Mouse (Mus musculus) adrenal gland, adult 18-20 months (tissue): ENCODE data around the gene Nbl1. TPM values are rescaled to one million over a fixed set of nuclear protein-coding genes. Genes with fewer than 3 reads are reported as not detected.

ENCODE experiments used
- DNase-seq, 2 experiments: peaks; one replicate each; pipeline ENCODE4 v3.0.0; 2021 to 2022; ENCODE audit warnings: low spot score in 2 of 2
- total RNA-seq, 2 experiments: library from RNA; stranded (reverse); gene quantifications; 1 replicate in 1 of 2; 2 replicates in 1 of 2; pipeline ENCODE4 v1.2.3; 2021

The Nbl1 gene
- total RNA-seq, 2 experiments from 2014 or later: 47.8 to 57.5 TPM

DNA sequence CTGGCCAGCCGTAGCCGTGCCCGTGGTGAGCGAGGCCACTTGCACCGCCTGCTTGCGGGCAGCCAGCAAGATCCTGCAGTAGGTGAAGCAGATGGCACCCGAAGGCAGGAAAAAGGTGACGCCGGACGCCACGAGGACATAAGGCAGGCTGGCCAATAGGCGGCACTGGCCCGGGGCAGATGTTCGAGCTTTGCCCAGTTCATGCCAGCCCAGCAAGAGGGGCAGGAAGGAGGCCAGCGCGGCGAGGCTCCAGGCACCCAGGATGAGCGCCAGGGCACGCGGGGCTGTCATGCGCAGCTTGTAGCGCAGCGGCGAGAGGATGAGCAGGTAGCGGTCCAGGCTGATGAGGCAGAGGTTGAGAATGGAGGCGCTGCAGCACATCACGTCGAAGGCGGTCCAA, 18.7 kb downstream of the Nbl1 start:
- no peak for DNase-seq

DNA sequence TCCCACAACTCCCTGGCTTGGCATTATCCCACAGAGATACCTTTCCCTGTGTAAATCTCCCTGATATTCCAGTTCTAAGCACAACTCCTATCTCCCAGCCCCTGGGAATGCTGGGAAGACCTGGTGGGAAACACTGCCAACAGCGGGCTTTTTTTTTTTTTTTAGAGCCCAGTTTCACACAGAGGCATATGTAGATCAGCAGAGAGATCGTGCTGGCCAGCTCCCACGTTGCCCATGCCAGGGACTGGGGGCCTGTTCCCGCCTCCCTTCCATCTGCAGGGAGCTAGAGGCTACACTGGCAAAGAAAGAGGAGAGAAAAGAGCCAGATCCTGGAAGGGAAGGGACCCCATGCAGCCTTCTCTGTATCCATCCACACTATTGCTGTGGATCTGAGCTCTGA, 24.5 kb downstream of the Nbl1 start:
- no peak for DNase-seq

DNA sequence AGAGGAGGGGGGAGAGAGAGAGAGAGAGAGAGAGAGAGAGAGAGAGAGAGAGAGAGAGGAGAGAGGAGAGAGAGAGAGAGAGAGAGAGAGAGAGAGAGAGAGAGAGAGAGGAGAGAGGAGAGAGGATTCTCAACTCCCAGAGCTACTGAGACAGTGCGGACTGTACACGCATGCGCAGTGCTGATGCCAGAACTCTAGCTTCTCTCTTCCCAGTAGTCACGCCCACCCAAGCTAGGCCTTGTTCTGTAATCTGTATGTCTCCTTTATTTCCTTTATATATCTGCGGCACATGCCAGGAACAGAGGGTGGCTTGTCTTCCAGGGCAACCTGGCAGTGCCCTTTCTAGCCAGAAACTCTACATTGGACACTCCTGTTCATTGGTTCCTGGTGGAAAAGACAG, 28.0 kb downstream of the Nbl1 start:
- DNase-seq: no peak

DNA sequence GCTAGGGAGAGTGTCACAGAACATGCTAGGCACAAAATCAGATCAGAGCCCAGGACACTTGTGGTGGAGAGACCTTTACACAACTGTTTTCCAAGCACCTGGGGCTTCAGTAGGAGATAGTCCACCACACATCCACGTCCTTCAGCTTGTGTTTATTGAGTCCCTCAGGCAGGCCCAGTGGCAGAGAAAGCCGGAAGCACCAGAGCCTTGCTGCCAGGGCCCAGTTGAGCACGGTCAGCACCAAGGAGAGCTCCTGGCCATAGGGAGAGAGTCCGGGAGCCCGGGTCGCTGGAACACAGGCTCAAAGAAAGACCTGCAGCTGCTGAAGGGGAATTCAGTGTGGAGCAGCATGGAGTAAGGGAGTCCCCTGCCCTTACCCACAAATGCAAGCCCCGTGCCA, 33.2 kb downstream of the Nbl1 start:
- DNase-seq: peak in 1 of 2 experiments; percentile 44

DNA sequence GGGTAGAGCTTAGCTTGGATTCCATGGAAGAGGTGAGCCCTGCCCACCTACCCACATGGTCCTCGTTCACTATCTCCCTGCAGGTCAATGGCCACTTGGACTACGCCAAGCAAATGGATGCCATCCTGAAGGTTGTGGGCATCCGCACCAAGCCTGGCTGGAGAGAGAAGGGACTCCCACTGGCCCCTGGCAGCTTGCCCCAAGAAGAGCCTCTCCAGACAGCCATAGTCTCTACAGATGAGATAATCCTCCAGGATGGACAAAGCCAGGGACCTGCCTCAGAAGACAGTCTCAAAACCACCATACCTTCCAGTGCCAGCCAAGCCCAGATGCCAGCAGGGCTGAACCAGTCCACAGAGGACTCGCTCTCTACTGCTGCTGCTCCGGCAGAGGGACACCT, 34.8 kb downstream of the Nbl1 start:
- no peak for DNase-seq

DNA sequence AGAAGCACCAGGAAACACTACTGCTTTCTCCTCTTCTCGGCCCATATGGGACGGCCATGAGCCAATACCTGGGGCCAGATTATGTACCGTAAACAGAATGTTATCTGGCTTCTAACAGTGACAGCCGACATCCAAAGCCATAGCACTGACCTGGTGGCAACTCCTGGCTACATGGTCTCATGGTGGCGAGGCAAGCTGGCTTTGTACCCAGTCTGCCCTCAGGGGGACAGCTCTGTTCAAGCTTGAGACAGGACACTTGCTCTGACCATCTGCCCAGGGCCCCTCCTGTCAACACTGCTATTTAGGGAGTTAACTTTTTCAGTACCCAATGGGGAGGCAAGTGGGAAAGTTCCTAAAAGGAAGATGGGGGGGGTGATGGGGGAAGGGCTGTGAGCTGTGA, 35.5 kb downstream of the Nbl1 start:
- DNase-seq: no peak

DNA sequence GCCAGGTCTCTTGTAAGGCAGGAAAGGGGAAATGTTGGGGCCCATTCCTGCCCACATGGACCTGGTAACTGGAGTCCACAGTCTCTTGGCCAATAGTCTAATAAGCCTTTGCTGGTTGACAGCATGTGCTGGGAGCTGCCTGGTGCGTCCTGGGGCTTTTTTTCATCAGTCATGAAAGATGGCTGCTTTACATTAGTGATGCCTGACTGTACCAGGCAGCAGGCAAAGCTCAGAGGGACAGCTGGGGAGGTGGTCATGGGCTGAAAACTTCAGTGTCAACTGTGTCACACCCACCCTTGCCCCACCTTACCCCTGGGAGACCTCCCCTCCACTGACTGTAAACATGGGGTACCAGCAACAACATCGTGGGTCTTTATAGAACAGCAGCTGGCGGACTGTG, 37.0 kb downstream of the Nbl1 start:
- no peak for DNase-seq

DNA sequence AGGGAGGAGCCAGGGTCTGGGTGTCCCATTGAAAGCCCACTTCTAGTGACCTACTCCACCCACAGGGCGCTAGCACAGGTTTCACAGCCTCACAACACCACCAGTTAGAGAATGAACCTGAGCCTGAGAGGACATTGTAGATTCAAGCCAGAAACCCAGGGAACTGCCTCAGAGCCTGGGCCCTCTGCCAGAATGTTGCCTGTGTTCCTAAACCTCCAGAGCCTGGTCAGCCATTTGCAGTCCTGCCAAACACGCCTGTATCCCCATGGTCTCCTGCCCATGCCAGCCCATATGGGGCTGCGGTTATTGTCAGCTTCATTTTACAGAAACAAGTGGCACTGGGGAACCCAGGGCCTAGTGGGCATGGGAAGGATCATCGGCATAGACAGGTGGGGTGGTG, 37.5 kb downstream of the Nbl1 start:
- peak in 1 of 2 experiments; percentile 38 for DNase-seq

DNA sequence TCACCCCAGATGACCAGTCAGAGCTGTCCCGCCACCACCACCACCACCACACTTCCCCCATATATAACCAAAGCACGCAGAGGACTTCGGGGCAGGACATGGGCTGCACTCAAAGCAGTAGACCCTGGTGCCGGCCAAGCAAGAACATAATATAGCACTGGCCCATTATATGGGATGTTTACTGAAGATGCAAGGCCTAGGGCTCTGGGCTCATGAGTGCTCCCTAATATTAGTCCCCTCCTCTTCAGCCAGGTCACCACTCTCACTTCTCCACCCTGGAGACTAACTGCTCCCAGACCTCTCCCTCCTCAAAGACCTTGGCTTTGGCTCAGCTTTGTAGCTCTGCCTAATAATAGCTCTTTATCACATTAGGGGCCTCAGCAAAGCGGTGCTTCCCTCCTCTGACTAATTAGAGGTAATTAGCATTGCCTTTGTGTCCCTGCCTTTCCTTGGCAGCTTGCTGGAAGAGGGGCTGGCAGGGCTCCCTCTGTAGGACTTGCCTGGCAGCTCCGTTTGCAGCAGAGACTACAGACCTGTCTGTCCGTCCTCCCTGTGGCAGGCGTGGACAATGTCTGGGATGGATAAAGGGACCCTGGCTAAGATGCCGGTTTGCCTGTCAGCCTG, 38.4 kb downstream of the Nbl1 start:
- DNase-seq: no peak

DNA sequence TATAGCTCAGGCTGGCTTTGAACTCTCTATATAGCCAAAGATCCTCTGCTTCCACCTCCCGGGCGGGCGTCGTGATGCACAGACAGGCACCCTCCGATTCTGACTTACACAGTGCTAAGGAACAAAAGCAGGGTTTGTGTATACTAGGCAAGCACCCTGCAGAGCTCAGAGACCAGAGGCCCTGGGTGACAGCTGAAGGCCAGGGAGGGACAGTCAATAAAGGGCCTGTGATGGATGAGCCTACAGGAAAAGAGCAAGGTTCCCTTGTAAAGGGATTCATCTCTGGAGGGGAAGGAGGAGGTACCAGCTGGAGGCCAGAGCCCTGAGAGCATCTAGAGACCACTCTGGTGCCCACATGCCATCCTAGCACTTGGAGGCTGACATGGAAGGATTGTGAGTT, 39.4 kb downstream of the Nbl1 start:
- no peak for DNase-seq

DNA sequence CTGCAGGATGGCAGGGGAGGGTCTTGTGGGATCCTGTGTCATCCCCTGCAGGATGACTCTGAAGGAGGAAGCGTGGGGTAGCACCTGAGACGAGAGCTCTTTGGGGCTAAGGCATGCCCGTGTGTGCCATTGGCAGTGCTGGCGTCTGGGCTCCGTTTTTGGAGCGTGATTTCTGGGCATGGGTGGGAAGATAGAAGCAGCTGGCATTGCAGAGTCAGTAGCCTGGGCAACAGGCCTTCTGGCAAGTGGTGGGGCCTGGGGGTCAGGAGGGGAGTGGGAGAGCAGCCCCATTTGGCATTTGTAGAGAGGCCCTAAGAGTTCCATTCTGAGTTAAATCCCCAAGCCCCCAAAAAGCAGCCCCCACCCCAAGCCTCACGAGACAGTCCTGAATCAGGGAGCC, 40.0 kb downstream of the Nbl1 start:
- no peak for DNase-seq

DNA sequence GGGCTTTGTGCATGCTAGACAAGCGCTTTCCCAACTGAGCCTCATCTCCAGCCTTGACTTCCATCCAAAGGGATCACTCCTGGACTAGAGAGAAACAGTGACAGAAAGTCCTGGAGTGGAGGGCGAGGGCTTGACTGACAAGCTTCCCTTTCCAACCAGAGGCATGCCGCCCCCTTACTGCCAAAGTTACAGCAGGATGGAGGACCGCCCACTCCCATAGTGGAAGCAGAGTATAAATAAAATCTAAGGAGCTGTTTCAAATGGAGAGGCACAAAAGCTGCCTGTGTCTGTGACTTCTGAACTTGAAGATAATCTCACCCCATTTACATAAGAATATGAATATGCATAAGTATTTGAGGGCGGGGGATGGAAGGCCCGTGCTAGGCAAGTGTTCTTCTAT, 44.3 kb downstream of the Nbl1 start:
- DNase-seq: no peak

DNA sequence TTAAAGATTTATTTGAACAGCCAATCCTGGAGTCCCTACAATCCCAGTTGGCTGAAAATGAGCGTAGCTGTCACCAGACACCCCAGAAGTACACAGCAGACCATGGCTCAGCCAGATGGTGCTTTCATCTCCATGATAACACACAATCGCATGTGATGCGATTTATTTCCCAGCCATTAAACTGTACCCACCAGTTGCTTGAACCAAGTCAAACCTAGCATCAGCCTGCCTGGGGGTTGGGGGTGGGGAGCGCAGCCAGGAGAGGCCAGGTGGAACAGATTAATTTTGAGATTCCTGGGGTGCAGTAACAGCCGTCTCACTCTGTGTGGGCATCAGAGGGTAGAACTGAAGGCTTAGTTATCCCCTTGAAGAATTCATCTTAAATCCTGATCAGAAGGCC, 46.4 kb downstream of the Nbl1 start:
- no peak for DNase-seq

DNA sequence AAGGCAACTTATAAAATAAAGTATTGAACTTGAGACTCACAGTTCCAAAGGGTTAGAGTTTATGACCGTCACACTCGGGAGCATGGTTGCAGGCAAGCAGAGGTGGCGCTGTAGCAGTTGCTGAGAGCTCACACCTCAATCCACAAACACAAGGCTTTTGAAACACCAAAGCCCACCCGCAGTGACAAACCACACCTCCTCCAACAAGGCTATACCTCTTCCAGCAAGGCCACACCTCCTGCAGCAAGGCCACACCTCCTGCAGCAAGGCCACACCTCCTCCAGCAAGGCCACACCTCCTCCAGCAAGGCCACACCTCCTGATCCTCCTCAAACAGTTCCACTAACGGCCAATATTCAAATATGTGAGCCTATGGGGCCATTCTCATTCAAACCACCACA, 48.2 kb downstream of the Nbl1 start:
- no peak for DNase-seq

DNA sequence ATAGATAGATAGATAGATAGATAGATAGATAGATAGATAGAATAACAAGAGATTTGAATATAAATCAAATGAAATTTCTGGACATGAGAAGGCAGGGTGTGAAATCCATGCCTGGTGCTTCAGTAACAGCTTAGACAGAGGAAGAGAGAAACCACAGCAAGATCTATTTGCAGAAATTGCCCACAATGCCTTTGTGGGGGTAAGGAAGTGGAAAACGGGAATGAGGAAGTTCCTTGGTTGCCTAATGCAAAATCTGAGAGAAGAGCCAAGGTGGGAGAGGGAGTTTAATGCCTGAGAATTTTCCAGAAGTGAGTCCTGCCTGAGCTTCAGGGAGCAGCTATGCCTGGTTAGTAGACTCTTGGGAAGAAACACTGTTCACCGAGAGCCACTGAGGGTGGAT, 49.2 kb downstream of the Nbl1 start:
- no peak for DNase-seq

DNA sequence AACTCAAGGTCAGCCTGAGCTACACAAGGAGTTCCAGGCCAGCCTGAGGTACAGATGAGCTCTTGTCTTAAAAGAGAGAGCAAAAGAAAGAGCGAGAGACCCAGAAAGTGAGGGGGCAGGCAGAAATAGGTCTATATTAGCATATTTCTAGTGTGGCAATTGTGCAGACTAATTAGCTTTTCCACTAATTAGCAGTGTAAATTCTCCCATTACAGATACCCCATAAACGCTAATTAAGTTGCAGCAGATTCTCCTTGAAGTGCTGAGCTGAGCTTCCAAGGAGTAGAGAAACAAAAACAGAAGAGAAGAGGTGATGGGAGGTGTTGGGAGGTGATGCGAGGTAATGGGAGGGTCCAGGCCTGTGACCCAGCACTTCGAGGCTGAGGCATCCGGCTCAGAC, 50.2 kb downstream of the Nbl1 start:
- DNase-seq: no peak

DNA sequence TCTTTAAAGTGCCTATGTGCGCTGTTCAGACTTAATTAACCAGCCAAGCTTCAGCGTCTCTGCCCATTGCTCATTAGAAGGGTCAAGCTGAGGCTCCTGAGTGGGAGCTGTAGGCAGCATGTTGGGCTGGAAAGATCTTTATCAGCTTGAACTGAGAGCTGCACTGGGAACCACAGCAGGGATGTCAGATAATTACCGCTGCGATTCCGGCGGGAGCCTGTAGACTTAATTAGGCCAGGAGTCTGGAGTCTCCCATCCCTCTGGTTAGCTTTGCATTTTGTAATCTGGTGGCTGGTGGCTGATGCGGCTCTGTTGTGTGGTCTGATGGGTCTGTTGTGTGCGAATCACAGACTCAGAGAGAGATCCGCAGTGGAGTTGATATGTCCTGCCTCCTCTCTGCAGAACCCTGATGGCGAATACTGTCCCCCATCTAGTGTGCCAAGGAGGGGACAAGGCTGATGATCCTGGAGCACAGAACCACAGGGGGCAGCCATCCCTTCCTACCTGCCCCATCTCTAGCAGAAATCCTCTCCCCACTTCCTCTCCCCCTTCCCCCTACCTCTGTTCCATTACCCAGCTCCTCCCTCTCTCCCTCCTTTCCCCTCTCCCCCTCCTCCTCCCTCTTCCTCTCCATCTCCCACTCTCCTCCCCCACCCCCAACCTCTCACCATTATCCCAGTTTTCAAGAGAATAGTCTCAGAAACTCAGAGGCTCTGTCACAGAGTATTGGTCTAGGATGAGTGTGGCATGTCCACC, 52.5 kb downstream of the Nbl1 start:
- no peak for DNase-seq

DNA sequence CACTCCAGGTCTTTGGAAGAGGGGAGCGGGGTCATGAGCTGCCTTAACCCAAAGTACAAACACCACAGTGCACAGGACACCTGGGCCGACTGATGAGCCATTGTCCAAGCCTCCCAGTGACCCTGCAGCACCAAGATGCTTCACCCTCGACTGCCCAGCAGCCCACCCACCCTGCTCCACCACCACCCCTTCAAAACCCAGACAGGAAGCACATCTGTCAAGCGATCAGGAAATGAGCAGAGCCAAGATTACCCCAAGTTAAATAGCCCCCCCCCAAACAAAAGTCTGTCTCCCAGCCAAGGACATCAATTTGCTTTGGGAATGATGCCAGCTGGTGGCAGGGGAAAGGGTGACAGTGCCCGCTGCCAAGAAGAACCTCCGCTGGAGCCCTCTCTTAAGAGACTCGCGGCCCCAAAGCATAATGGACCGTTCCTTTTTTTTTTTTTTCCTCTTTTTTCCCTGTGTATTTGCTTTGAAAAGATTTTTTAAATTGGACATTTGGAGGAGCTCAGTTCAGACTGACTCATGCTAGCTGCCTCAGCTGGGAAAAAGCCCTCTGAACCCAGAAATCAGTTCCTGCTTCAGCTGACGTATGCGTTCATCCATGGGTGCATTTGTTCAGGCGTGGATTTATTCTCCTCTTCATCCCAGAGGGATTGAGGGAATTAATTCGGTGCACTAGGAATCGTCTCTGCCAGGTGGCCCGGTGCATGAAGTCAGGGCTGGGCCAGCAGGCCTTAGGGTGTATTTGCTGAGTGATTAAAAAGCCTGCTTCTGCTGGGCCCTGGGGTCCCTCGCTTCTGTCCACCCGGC, 54.8 kb downstream of the Nbl1 start:
- peak in 1 of 2 experiments; percentile 27 for DNase-seq

DNA sequence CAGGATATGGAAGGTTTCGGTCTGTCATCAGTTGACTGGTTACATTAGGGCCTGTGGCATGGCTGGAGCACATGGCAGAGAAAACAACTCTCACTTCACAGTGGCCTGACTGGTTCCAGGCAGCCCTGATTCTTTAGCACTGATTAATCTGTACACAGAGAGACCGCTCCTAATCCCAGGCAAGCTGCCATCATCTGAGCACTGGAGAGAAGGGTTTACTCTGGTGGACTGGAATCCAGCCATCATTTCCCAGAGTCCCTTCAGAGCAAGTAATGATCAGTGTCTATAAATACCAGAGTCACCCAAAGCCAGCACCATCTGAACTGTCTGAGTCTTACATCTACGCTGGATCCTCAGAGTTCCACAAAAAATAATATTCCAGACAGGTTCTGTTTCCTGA, 57.0 kb downstream of the Nbl1 start:
- no peak for DNase-seq

DNA sequence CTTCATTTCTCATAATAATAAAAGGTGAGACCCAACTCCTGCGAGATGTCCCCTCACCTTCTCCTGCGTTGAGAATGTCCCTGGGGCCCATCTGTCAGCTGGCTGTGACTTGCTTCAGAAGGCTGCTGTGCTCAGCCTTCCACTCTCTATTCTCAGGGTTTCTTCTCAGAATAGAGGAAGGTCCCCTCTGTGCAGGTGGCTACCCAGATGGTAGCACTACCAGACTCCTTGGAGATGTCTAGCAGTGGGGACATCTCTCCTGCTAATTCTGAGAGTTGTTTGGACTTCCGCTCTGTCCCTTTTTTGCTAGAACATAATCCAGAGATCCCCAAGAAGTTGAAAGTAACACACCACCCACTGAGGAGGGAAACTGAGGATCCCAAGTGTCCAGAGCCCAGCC, 57.9 kb downstream of the Nbl1 start:
- no peak for DNase-seq

DNA sequence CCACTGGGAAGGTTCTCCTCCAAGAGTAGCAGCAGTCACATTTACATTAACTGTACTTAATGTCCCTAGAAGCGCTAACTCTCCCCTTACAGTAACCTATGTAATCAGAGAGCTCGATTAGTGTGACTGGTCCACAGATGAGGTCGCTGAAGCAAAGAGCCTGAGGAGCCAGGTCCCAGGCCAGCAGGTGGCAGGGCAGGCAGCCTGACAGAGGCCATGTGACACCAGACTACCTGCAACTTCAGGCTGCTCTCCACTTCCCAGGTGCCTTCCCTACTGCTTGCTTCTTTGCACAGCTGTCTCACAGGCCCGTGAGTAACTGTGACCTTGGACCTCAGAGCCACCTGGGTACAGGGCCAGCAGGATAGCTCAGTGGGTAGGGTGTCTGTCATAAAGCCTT, 58.3 kb downstream of the Nbl1 start:
- DNase-seq: no peak

DNA sequence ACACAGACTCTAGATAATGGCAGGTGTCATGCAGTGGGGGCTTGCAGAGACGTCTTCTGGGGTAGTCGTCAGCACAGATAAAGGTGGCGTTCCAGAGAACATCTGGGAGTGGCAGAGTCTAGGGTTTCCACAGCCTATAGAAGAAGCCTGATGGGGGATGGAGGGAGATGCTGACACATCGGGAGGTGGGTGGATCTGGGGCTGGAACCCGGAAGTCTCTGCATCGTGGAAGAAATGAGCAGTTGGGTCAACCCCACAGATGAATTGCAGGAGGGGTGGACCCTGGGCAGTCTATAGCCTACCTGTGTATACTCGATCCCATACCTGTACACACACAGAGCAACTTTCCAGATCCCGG, 58.8 kb downstream of the Nbl1 start:
- DNase-seq: no peak
